Mouse (Mus musculus) small intestine, adult 2 months (tissue): ENCODE data around the gene E130208F15Rik.

ENCODE experiments used
- CTCF ChIP-seq: fragments of 200-500 bp; IDR thresholded peaks from 2 replicates; pipeline ENCODE4 v1.5.1; 2012; ENCODE audit warnings: low read depth, mild to moderate bottlenecking, control low read depth, inconsistent platforms, low read length, moderate library complexity, mixed read lengths; ENCODE audit not compliant: insufficient replicate concordance, insufficient read length; ENCODE audit errors: extremely low read depth
- POLR2A ChIP-seq: fragments of 200-500 bp; IDR thresholded peaks from 2 replicates; pipeline ENCODE4 v1.6.1; 2012; ENCODE audit warnings: low read depth, mild to moderate bottlenecking, control low read depth, inconsistent platforms, low read length, moderate library complexity

DNA sequence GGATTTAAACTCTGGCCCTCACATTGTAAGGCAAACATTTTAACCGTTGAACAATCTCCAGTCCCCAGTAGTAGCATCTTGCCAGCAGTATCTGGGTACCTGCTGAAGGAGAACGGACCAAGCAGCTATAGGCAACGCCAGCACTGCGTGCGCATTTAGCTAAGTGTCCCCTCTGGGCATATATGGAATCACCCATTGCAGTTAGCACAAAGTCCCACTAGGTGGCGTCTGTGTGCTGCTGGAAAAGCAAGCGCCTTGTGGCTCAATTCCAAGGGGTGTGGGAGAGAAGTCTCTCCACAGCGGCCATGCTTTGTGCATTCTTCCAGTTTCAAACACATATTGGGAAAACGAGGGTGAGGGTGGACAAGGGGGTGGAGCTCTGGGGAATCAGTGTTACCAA, 14.8 kb downstream of the E130208F15Rik start:
- TF ChIP-seq CTCF (peak; percentile 91; the same call in 1 of the 2 replicates), POLR2A (no peak)
